Mouse (Mus musculus) megakaryocyte, embryonic 14.5 days (primary cell): ENCODE results near the gene Prkch.

Experiments used
- FLI1 ChIP-seq: IDR thresholded peaks from 2 replicates; pipeline ENCODE4 v1.6.1; 2012; ENCODE audit warnings: low read length, inconsistent platforms, mixed read lengths
- GATA1 ChIP-seq: IDR thresholded peaks from 3 replicates; pipeline ENCODE4 v1.6.1; 2012; ENCODE audit warnings: mixed read lengths, low read length, inconsistent platforms, borderline replicate concordance

GRCm38 (mm10) chr12:73602974-73603373 is 18.4 kb downstream of the Prkch start:
- TF ChIP-seq GATA1, result no peak
- TF ChIP-seq FLI1, result no peak
